Mouse (Mus musculus): ENCODE measurements at regions not wholly inside any gene's neighbourhood (a gene's known extent, or its start where the extent isn't known, plus 50 kb on each side); places are given as distances from the start of the nearest gene placed in this dataset.

DNA sequence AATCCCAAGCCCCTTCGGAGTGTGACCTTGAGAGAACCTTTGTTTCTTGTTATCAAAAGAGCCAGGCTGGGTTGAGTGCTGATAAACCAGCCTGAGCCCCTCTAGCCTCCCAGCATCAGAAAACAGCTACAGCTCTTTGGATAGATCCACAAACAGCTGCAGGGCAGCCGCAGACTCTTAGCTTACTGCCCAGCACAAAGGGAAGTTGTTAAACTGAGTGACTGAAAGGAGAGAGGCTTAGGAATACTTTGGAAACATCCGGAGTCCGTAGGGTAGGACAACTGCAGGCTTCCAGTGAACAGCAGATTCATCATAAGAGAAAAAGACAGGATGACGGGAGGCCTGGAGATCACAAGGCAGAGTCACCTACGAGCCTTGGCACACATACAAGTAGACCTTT, 166.9 kb upstream of the Tyw5 start:
- no peak for DNase-seq (ENCODE audit: low read depth, low spot score)

- DNase-seq (ENCODE audit: low read depth, low spot score): no peak
These were observed 167.6 kb upstream of the Tyw5 start for GRCm38 (mm10) chr1:57574530-57574929.

DNA sequence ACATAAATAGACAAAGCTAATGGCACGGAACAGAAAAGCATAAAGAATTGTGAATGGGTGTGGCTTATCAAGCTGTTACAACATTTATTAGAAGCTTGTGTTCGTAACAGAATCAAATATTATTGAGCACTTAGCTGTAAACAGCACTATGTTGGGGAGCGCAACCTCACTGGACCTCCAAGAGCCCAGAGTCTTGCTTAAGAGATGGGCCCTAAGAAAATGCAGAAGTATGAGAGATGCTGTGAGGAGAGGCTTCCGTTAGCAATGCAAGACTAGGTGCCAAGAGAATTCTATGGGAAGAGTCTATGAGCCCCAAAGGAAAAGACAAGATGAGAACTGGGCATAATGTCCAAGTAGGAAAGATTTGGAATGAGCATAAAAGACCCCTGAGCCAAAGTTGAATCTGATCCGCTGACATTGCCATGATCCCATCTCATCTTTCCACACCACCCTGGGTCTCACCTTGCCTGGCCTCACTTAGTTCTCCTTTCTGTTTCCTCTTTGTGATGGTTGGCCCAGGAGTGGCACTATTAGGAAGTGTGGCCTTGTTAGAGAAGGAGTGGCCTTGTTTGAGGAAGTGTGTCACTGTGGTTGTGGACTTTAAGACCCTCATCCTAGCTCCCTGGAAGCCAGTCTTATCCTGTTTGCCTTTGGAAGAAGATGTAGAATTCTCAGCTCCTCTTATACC, 169.3 kb upstream of the Tyw5 start:
- no peak for DNase-seq (ENCODE audit: low read depth, low spot score)

DNA sequence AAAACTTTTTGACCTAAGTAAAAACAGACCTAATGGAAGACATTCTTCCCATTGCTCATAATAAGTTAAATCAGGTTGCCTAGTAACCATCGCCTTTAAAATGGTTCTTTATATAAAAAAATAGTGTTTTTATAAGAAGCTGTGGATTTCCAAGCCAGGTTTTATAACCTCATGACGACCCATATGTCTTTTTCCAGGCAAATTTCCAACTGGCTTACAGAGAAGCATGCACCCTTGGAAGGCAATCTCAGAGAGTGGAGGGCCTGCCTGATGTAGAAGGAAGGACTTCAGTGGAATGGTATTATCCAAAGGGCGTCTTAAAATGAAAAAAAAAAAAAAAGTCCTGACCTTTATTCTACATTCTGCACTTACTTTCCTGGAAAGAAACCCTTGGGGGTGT, 172.2 kb upstream of the Tyw5 start:
- no peak for DNase-seq (ENCODE audit: low read depth, low spot score)

GRCm38 (mm10) chr1:57593707-57594589, 180.0 kb upstream of the Spats2l start:
- no peak for DNase-seq (ENCODE audit: low read depth, low spot score)

- no peak for DNase-seq (ENCODE audit: low read depth, low spot score)
These were observed 179.1 kb upstream of the Spats2l start for GRCm38 (mm10) chr1:57594815-57595214.

DNA sequence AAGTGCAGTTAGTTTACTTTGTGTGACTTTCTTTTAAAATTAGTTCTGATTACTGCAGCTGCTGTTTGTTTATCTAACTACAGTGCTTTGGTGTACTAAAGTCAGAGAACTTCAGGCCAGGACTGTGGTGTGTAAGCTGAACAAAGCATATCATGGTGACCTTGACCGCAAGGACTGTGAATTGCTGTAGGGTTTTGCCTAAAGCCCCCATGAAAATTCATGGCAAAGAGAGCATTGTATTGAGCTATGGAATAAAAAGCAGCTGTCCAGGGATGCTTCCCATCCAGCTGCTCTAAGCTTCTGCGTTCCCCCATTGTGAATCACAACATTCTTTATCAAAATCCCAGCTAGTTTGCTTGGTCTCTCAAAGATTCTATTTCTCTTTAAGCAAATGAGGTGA, 173.0 kb upstream of the Spats2l start:
- DNase-seq (ENCODE audit: low read depth, low spot score): no peak

GRCm38 (mm10) chr1:57605525-57605924, 168.4 kb upstream of the Spats2l start:
- no peak for DNase-seq (ENCODE audit: low read depth, low spot score)

DNA sequence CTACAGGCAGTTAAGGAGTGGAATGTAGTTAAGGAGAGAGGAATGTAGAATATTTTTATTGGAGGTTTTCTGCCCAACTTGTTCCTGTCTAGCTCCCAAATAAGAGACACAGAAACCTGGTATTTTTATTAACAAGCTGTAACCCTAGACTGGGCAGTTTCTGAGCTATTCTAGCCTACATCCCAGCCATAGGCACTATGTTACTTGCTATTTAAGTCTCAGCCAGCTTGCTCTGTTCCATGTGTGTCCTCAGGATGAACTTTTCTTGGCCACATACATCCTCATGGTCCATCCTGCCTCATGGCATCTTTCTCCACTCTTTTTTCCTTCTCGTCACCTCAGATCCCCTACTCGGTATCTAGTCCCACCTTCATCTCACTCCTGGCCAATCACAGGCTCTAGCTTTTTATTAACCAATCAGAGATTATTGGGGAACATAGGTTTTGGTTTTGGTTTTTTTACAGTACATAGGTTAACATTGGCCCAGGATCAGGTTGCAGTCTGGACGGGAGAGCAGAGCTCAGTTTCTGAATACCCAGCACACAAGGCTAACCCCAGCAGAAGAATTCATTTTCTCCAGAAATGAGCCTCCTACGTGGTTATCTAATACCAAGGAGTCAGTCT, 167.8 kb upstream of the Spats2l start:
- DNase-seq (ENCODE audit: low read depth, low spot score): no peak

DNA sequence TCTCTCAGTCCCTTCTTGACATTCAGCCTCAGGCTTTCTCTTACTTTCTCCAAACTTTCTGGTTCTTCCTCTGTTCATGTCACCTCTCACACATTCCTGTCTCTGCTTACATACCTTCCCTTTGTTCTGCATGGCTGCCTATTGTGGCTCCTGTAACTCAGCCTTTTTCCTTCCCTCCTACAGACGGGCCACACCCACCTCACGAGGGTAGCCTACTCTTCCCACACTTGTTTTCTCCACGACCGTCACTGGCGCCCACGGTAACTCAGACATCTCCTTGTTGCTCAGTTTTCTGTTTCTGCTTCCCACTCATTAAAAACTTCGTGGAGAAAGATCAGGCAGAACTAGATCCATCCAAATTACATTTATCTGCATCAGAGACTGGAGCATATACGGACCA, 166.9 kb upstream of the Spats2l start:
- no peak for DNase-seq (ENCODE audit: low read depth, low spot score)

DNA sequence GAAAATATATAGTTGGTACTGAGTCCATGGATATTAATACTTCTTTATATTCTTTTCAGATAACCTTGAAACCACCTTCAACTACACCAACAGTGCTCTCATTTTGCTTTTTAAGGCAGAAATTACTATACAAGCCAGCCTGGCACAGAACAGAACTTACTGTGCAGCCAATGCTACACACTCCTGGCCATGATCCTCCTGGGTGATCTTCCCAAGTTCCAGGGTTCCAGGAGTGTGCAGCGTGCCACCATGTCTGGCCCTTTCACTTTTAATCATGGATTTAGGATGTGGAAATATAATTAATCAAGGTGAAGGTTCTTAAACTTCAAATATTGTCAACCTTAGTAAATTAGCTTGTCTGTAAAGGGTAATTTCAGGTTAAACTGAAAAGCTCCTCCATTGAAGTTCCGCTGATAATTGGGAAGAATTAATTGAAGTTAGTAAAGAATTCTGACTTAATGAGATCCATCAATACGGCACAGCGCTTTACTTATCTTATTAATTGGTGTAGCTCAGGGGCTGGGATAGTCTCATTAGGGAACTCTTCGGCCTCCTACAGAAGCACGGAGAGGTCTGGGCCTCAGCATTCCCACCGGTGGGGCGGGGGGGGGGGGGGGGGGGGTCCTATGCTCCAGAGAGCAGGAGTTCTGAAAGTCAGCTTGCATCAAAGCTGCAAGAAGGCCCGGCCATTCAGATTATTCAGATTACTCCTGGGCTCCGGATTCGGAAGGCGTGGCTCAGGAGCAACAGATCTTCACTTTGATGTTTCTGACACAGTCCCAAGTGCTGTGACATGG, 166.1 kb upstream of the Spats2l start:
- no peak for DNase-seq (ENCODE audit: low read depth, low spot score)

- no peak for DNase-seq (ENCODE audit: low read depth, low spot score)
These were observed 165.6 kb upstream of the Spats2l start for GRCm38 (mm10) chr1:57608423-57608679.

DNA sequence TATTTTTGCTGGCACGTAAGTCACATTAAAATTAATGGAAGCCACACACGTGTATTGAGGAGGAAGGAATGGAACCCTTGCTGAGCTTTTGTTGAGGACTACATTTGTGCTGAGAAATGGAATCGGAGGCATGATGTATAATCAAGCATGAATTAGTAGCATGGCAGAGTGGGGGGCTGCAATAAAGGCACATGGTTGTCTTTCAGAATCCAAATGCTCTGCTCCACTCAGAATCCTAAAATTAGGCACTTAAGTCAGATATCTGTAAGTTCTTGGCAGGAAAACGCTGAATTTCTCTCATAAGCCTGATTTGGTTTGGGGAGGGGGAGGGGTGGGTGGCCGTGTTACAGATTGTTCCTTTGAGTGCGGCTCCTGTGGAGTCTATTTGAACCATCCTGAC, 164.7 kb upstream of the Spats2l start:
- DNase-seq (ENCODE audit: low read depth, low spot score): no peak

DNA sequence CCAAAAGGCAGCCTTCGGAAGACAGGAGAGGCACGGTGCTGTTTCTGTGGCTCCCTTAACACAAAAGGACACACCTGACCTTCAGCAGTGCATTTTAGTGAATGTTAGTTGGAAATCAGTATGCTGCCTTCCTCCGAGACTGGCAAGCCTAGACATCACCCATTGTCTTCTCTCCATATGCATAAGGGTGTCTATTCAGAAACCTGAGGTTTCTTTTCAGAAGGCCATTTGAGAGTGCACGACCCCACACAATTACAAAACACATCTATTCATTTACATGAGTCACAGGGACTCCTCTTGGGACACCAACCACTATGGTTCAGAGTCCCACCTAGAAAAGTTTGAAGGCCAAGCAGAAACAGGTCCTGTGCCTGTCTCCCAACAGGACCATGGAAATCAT, 161.8 kb upstream of the Spats2l start:
- no peak for DNase-seq (ENCODE audit: low read depth, low spot score)

DNA sequence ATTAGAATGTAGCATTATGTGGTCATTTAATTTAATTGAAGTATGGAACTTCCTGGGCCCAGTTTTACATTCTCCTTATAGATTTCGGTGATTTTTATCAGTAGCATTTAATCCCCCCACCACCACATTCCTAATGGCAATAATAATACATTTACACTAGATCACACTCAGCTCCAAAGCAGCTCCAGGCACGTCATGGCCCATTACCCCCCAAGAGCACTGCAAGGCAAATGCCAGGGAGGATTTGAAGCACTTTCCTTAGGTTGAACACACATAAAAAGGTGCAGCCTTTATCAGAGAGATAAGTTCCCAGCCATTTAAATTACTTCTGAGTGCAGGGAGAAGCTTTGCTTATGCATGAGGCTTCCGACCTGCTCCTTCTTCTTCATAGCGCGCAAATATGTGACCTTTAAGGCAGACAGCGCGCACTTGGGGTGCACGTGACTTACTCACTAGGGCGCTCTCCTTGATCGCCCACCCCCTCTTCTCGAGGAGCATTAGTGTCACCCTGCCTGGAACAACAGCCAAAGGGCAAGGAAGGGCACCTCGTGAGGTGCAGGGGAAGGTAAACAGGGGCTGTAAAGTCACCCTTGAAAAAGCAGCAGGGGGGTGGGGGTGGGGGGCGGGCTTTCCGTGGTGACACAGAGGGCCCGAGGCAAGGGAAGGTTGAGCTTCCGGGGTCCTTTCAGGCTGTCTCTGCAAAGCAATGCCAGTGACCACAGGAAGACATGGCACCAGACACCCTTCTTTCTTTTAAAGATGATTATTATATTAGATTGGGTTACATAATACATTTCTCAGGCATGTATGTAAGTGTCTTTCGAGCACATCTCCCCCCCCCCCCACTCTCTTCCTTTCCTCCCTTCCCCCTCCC, 160.8 kb upstream of the Spats2l start:
- DNase-seq (ENCODE audit: low read depth, low spot score): no peak

DNA sequence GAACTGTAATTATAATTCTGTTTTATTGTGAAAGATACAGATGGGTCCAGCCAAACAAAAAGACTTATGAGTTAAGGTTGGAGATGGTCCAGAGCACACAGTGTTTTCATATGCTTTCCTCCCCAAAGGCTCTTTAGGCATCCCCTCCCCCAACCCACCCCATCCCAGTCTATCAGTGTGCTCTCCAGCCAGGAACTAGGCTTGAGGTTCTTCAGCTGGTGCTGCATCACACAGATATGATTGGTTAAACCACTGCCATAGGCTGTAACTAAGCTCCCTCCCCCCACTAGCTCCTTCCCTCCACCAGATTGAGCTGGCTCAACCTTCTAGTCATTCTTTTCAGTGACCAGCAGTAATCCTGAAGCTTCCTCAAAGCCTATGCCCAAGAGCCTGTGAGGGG, 158.8 kb upstream of the Spats2l start:
- no peak for DNase-seq (ENCODE audit: low read depth, low spot score)

- no peak for DNase-seq (ENCODE audit: low read depth, low spot score)
These were observed 156.6 kb upstream of the Spats2l start for GRCm38 (mm10) chr1:57617316-57617715.

DNA sequence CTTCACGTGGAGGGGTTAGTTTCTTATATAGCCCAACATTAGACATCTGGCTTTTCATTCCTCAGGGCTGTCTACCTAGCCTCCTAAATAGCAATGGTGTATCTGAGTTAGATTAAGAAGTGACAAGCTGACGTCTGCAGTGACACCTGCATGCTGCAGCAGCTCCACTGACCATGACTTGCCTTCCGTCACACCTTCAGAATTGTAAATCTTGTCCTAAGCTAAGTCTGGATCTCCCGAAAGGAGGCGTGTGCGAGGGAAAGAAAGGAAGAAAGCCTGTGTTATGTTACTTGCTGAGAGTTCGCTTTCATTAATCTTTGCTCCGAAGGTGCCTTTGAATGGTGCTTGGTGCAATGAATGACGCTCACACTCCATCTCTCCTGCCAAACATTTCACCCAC, 151.4 kb upstream of the Spats2l start:
- DNase-seq (ENCODE audit: low read depth, low spot score): no peak

DNA sequence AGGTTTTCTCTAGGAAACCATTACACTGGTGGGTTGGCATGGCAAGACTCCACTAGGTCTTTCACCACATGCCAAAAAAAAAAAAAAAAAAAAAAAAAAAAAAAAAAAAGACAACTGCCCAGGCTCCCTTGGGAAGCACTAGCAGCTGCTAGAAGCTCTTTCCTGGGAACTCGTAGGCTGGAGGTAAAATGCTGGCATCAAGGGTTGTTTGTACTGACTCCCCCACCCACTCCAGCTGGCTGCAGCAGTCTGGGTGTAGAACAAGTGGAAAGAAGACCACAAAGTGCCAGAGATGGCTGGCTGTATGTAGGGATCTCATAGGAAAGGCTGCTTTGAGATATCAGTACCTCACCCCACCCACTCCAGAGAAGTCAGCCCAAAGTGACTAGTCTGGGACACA, 140.0 kb upstream of the Spats2l start:
- DNase-seq (ENCODE audit: low read depth, low spot score): no peak

DNA sequence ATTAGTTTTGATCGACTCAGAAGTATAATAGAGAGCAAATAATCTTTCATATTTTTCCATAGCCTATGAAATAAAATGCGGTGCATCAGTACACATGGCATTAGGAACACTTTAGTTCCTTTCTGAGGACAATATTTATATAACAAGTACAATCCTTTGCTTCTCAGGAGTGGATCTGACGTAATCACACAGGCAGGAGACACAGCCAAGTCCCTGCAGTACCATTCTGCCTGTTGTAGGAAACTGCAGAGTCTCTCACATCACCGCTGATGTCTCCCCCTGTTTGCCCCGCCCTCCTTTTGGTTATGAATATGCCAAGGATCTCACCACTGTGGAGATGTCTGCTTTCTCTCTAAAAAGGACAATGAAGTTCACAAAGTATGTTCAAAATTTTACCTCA, 131.8 kb upstream of the Spats2l start:
- DNase-seq (ENCODE audit: low read depth, low spot score): no peak

GRCm38 (mm10) chr1:57643466-57644097, 130.4 kb upstream of the Spats2l start:
- no peak for DNase-seq (ENCODE audit: low read depth, low spot score)
